Mouse (Mus musculus): ENCODE results near the gene Clca4a. TPM values are rescaled to one million over a fixed set of nuclear protein-coding genes. Genes with fewer than 3 reads are reported as not detected.

The Clca4a gene
- polyA plus RNA-seq (2012; fragmentation: generic; extraction: Trizol) = 0.01 TPM
- long read RNA-seq, experiment 1 = 0 reads
- long read RNA-seq, experiment 2 = 0 reads

GRCm38 (mm10) chr3:144974945-144975344 is at the start of gene Clca4a:
Gene Clca4a (minus strand): TSS chr3:144975045.
- no peaks in the 10 kb centered on the region for H3K79me3 ChIP-seq (ENCODE audit: low read depth)
- no peak within 1 kb of the TSS for H3ac ChIP-seq (ENCODE audit: control insufficient read depth, insufficient read length, low read depth)
- H3K4me3 ChIP-seq (ENCODE audit: insufficient read depth, poor library complexity, severe bottlenecking) = no peak within 1 kb of the TSS
- TF ChIP-seq USF1 (IDR thresholded peaks at IDR 0.05; ENCODE audit: low read depth) (no peak), FOSL1 (IDR thresholded peaks at IDR 0.05; ENCODE audit: insufficient read depth, low read length, poor library complexity, severe bottlenecking) (no peak), MYOG (IDR thresholded peaks at IDR 0.05; ENCODE audit: control insufficient read depth, extremely low read depth, insufficient read length) (no peak), CTCF (IDR thresholded peaks at IDR 0.05; ENCODE audit: control insufficient read depth, insufficient read depth, insufficient read length) (no peak), MAX (IDR thresholded peaks at IDR 0.05) (no peak), CEBPB (IDR thresholded peaks at IDR 0.05; ENCODE audit: low read depth) (no peak), MYOD1 (IDR thresholded peaks at IDR 0.05; ENCODE audit: control insufficient read depth, insufficient read length, low read depth) (no peak)
- H3K27me3 ChIP-seq (ENCODE audit: control insufficient read depth, insufficient read depth, insufficient read length) = no peaks in the 10 kb centered on the region
- H3K79me2 ChIP-seq (ENCODE audit: control insufficient read depth, insufficient read depth) = peaks cover 6% of the 10 kb centered on the region
- no peaks in the 10 kb centered on the region for H3K36me3 ChIP-seq (ENCODE audit: control insufficient read depth, insufficient read depth)

- TF ChIP-seq MYOD1 (IDR thresholded peaks at IDR 0.05; ENCODE audit: control insufficient read depth, insufficient read length, low read depth) = no peak
- no peak for TF ChIP-seq CTCF (IDR thresholded peaks at IDR 0.05; ENCODE audit: control insufficient read depth, insufficient read depth, insufficient read length)
- TF ChIP-seq CEBPB (IDR thresholded peaks at IDR 0.05; ENCODE audit: low read depth) = no peak
- no peak for TF ChIP-seq MAX (IDR thresholded peaks at IDR 0.05)
- no peak for TF ChIP-seq FOSL1 (IDR thresholded peaks at IDR 0.05; ENCODE audit: insufficient read depth, low read length, poor library complexity, severe bottlenecking)
- TF ChIP-seq USF1 (IDR thresholded peaks at IDR 0.05; ENCODE audit: low read depth) = no peak
- TF ChIP-seq MYOG (IDR thresholded peaks at IDR 0.05; ENCODE audit: control insufficient read depth, extremely low read depth, insufficient read length) = no peak
- H3K27me3 ChIP-seq (ENCODE audit: control insufficient read depth, insufficient read depth, insufficient read length) = no peaks in the 10 kb centered on the region
- H3K79me3 ChIP-seq (ENCODE audit: low read depth) = no peaks in the 10 kb centered on the region
- H3ac ChIP-seq (ENCODE audit: control insufficient read depth, insufficient read length, low read depth) = no peak overlapping the region
- no peak overlapping the region for H3K4me3 ChIP-seq (ENCODE audit: insufficient read depth, poor library complexity, severe bottlenecking)
- H3K36me3 ChIP-seq (ENCODE audit: control insufficient read depth, insufficient read depth) = no peaks in the 10 kb centered on the region
- H3K79me2 ChIP-seq (ENCODE audit: control insufficient read depth, insufficient read depth) = no peaks in the 10 kb centered on the region
These were observed 43.0 kb upstream of the Clca4a start for GRCm38 (mm10) chr3:145017807-145018206.

GRCm38 (mm10) chr3:145004422-145004821 is 29.6 kb upstream of the Clca4a start:
- Histone ChIP-seq H3ac (ENCODE audit: control insufficient read depth, insufficient read length, low read depth) (no peak overlapping the region), H3K36me3 (ENCODE audit: control insufficient read depth, insufficient read depth) (no peaks in the 10 kb centered on the region), H3K79me2 (ENCODE audit: control insufficient read depth, insufficient read depth) (no peaks in the 10 kb centered on the region), H3K79me3 (ENCODE audit: low read depth) (no peaks in the 10 kb centered on the region), H3K4me3 (ENCODE audit: insufficient read depth, poor library complexity, severe bottlenecking) (no peak overlapping the region), H3K27me3 (ENCODE audit: control insufficient read depth, insufficient read depth, insufficient read length) (no peaks in the 10 kb centered on the region)
- no peak for TF ChIP-seq MYOG (IDR thresholded peaks at IDR 0.05; ENCODE audit: control insufficient read depth, extremely low read depth, insufficient read length)
- no peak for TF ChIP-seq USF1 (IDR thresholded peaks at IDR 0.05; ENCODE audit: low read depth)
- TF ChIP-seq MAX (IDR thresholded peaks at IDR 0.05) = no peak
- TF ChIP-seq MYOD1 (IDR thresholded peaks at IDR 0.05; ENCODE audit: control insufficient read depth, insufficient read length, low read depth) = no peak
- no peak for TF ChIP-seq CEBPB (IDR thresholded peaks at IDR 0.05; ENCODE audit: low read depth)
- no peak for TF ChIP-seq CTCF (IDR thresholded peaks at IDR 0.05; ENCODE audit: control insufficient read depth, insufficient read depth, insufficient read length)
- TF ChIP-seq FOSL1 (IDR thresholded peaks at IDR 0.05; ENCODE audit: insufficient read depth, low read length, poor library complexity, severe bottlenecking) = no peak

GRCm38 (mm10) chr3:145000912-145001311 is 26.1 kb upstream of the Clca4a start:
- H3ac ChIP-seq (ENCODE audit: control insufficient read depth, insufficient read length, low read depth) = no peak overlapping the region
- no peaks in the 10 kb centered on the region for H3K27me3 ChIP-seq (ENCODE audit: control insufficient read depth, insufficient read depth, insufficient read length)
- H3K79me3 ChIP-seq (ENCODE audit: low read depth) = no peaks in the 10 kb centered on the region
- H3K36me3 ChIP-seq (ENCODE audit: control insufficient read depth, insufficient read depth) = no peaks in the 10 kb centered on the region
- H3K79me2 ChIP-seq (ENCODE audit: control insufficient read depth, insufficient read depth) = no peaks in the 10 kb centered on the region
- TF ChIP-seq CEBPB (IDR thresholded peaks at IDR 0.05; ENCODE audit: low read depth) = no peak
- TF ChIP-seq MYOD1 (IDR thresholded peaks at IDR 0.05; ENCODE audit: control insufficient read depth, insufficient read length, low read depth) = peak; percentile 51
- H3K4me3 ChIP-seq (ENCODE audit: insufficient read depth, poor library complexity, severe bottlenecking) = no peak overlapping the region

GRCm38 (mm10) chr3:144993055-144993454 is 18.2 kb upstream of the Clca4a start:
- Histone ChIP-seq H3K79me2 (ENCODE audit: control insufficient read depth, insufficient read depth) (no peaks in the 10 kb centered on the region), H3K4me3 (ENCODE audit: insufficient read depth, poor library complexity, severe bottlenecking) (no peak overlapping the region), H3ac (ENCODE audit: control insufficient read depth, insufficient read length, low read depth) (no peak overlapping the region), H3K36me3 (ENCODE audit: control insufficient read depth, insufficient read depth) (no peaks in the 10 kb centered on the region), H3K27me3 (ENCODE audit: control insufficient read depth, insufficient read depth, insufficient read length) (no peaks in the 10 kb centered on the region), H3K79me3 (ENCODE audit: low read depth) (no peaks in the 10 kb centered on the region)
- TF ChIP-seq CTCF (IDR thresholded peaks at IDR 0.05; ENCODE audit: control insufficient read depth, insufficient read depth, insufficient read length) = no peak
- no peak for TF ChIP-seq USF1 (IDR thresholded peaks at IDR 0.05; ENCODE audit: low read depth)
- no peak for TF ChIP-seq MYOD1 (IDR thresholded peaks at IDR 0.05; ENCODE audit: control insufficient read depth, insufficient read length, low read depth)
- TF ChIP-seq MAX (IDR thresholded peaks at IDR 0.05) = no peak
- no peak for TF ChIP-seq MYOG (IDR thresholded peaks at IDR 0.05; ENCODE audit: control insufficient read depth, extremely low read depth, insufficient read length)
- no peak for TF ChIP-seq FOSL1 (IDR thresholded peaks at IDR 0.05; ENCODE audit: insufficient read depth, low read length, poor library complexity, severe bottlenecking)

GRCm38 (mm10) chr3:144992618-144993017 is 17.8 kb upstream of the Clca4a start:
- Histone ChIP-seq H3ac (ENCODE audit: control insufficient read depth, insufficient read length, low read depth) (no peak overlapping the region), H3K36me3 (ENCODE audit: control insufficient read depth, insufficient read depth) (no peaks in the 10 kb centered on the region), H3K79me3 (ENCODE audit: low read depth) (no peaks in the 10 kb centered on the region), H3K4me3 (ENCODE audit: insufficient read depth, poor library complexity, severe bottlenecking) (no peak overlapping the region), H3K27me3 (ENCODE audit: control insufficient read depth, insufficient read depth, insufficient read length) (no peaks in the 10 kb centered on the region), H3K79me2 (ENCODE audit: control insufficient read depth, insufficient read depth) (no peaks in the 10 kb centered on the region)
- no peak for TF ChIP-seq FOSL1 (IDR thresholded peaks at IDR 0.05; ENCODE audit: insufficient read depth, low read length, poor library complexity, severe bottlenecking)
- no peak for TF ChIP-seq CTCF (IDR thresholded peaks at IDR 0.05; ENCODE audit: control insufficient read depth, insufficient read depth, insufficient read length)
- no peak for TF ChIP-seq MYOD1 (IDR thresholded peaks at IDR 0.05; ENCODE audit: control insufficient read depth, insufficient read length, low read depth)
- TF ChIP-seq CEBPB (IDR thresholded peaks at IDR 0.05; ENCODE audit: low read depth) = no peak
- no peak for TF ChIP-seq MAX (IDR thresholded peaks at IDR 0.05)
- TF ChIP-seq MYOG (IDR thresholded peaks at IDR 0.05; ENCODE audit: control insufficient read depth, extremely low read depth, insufficient read length) = no peak
- TF ChIP-seq USF1 (IDR thresholded peaks at IDR 0.05; ENCODE audit: low read depth) = no peak

Data from C2C12 (cell line).